Mouse (Mus musculus): ENCODE data around the gene Tcte3.
"Not testable (repeated sequence)": the region's sequence is repeated elsewhere in the genome, so short reads cannot be mapped to it uniquely, and the experiment has no call there.

GRCm38 (mm10) chr17:14993139-14993832, 48.0 kb downstream of the Tcte3 start:
- TF ChIP-seq GATA2 (IDR thresholded peaks at IDR 0.05; ENCODE audit: borderline replicate concordance, low read depth, low read length); CTCF (IDR thresholded peaks at IDR 0.05; ENCODE audit: low read depth, low read length); GATA1 (IDR thresholded peaks at IDR 0.05; ENCODE audit: borderline replicate concordance, low read length); POLR2AphosphoS5 (IDR thresholded peaks at IDR 0.05; ENCODE audit: insufficient replicate concordance, low read depth, low read length): not testable (repeated sequence)

Measured in G1E (cell line).